Mouse (Mus musculus): Measurements from ENCODE around the gene Lrp1. TPM values are rescaled to one million over a fixed set of nuclear protein-coding genes. Genes with fewer than 3 reads are reported as not detected.

Gene Lrp1
- polyA plus RNA-seq, 1 experiment, result 387 TPM

DNA sequence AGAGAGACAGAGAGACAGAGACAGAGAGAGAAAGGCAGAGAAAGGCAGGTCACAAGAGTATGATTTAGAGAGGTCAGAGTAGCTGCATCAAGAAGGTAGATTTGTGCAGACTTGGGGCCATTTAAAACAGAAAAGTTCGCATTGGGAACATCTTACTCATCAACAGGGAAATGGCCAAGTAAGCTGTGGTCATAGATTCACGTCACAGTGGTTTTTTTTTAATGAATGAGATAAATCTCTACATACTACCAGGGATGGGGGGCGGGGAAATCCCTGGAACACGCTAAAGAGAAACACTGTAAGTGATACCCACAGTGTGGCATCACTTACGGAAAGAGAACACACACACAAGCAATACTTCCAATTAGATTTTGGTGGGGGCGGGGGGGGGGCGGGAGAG is 13.9 kb downstream of the Lrp1 start:
- no peak overlapping the region for H3K4me3 ChIP-seq (ENCODE audit: insufficient read depth, low read length)
- peak overlapping the region; percentile 72 for H3K27ac ChIP-seq (ENCODE audit: insufficient read depth, low read length)
- peaks cover 29% of the 10 kb centered on the region for H3K4me1 ChIP-seq (ENCODE audit: control insufficient read depth, insufficient read depth, low read length)
- TF ChIP-seq POLR2A (IDR thresholded peaks at IDR 0.05; ENCODE audit: low read depth, low read length) (no peak), CTCF (IDR thresholded peaks at IDR 0.05; ENCODE audit: borderline replicate concordance, insufficient read depth, low read length) (no peak)

DNA sequence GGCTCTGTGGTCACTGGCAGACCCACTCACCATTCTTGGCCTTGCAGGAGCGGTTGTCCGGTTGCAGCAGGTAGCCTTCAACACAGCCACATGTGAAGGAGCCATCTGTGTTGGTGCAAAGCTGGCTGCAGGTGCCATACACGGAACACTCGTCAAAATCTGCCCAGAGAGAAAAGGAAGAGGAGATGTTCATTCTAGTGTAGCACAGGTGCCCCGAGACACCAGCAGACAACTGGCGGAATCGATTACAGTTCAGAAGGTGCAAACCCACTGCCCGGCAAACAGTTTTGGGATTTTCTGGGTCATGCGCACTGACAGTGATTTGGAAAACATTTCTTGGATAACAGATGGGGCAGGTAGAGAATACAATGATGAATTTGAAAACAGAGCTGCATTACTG is 15.2 kb downstream of the Lrp1 start:
- Histone ChIP-seq H3K4me3 (ENCODE audit: insufficient read depth, low read length) (no peak overlapping the region), H3K4me1 (ENCODE audit: control insufficient read depth, insufficient read depth, low read length) (peaks cover 32% of the 10 kb centered on the region), H3K27ac (ENCODE audit: insufficient read depth, low read length) (no peak overlapping the region)
- TF ChIP-seq POLR2A (IDR thresholded peaks at IDR 0.05; ENCODE audit: low read depth, low read length) (no peak), CTCF (IDR thresholded peaks at IDR 0.05; ENCODE audit: borderline replicate concordance, insufficient read depth, low read length) (no peak)

DNA sequence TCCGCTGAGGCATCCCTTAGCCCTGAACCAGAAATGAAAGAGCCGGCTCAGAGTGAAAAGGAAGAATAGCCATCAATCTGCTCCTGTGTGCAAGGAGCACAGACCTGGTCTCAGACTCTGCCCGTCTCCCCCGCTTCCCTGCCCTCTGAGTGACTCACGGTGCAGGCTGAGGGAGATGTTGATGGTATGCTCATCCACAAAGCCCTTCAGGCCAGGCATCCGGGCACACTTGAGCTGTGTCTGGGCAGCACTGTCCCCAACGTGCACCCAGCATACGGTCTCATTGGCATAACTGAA is 15.7 kb downstream of the Lrp1 start:
- no peak for TF ChIP-seq POLR2A (IDR thresholded peaks at IDR 0.05; ENCODE audit: low read depth, low read length)
- TF ChIP-seq CTCF (IDR thresholded peaks at IDR 0.05; ENCODE audit: borderline replicate concordance, insufficient read depth, low read length), result no peak; the same call in 1 of the 2 replicates
- peaks cover 36% of the 10 kb centered on the region for H3K4me1 ChIP-seq (ENCODE audit: control insufficient read depth, insufficient read depth, low read length)
- no peak overlapping the region for H3K4me3 ChIP-seq (ENCODE audit: insufficient read depth, low read length)
- no peak overlapping the region for H3K27ac ChIP-seq (ENCODE audit: insufficient read depth, low read length)

DNA sequence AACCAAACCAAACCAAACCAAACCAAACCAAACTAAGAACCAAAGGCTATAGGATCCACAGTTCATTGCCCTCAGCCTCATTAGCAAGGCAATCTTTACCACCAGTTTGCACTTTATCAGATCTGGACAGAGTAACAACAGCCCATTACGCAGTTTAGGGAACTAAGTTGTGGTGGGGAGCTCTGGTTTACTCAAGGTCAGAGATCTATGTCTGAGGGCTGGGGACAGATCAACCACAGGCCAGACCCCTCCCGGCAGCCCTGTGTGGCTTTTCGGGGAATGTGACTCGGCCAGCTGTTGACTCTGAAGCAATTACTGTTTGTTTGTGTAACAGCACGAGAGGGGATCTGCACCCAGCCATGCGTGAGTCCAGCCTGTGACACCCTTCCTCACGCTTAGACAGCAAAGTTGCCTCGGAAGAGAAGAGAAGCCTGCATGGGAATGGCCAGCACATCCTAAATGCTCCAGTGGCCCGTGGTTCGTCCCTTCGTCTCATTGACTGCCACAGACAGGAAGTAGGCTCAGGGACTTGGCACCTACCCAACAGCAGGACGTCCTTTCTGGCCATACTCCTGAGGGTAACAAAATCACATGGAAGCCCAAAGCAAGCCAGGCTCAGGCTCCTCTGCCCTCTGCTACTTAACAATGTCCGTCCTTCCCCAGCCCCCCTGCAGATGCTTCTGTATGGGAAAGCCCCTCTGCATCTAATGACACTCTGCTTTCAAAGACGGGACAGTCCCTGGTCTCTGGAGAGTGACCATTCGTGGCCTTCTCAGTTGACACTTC is 16.3 kb downstream of the Lrp1 start:
- Histone ChIP-seq H3K4me1 (ENCODE audit: control insufficient read depth, insufficient read depth, low read length) (peaks cover 36% of the 10 kb centered on the region), H3K4me3 (ENCODE audit: insufficient read depth, low read length) (no peak overlapping the region), H3K27ac (ENCODE audit: insufficient read depth, low read length) (no peak overlapping the region)
- TF ChIP-seq CTCF (IDR thresholded peaks at IDR 0.05; ENCODE audit: borderline replicate concordance, insufficient read depth, low read length) (no peak), POLR2A (IDR thresholded peaks at IDR 0.05; ENCODE audit: low read depth, low read length) (no peak)

DNA sequence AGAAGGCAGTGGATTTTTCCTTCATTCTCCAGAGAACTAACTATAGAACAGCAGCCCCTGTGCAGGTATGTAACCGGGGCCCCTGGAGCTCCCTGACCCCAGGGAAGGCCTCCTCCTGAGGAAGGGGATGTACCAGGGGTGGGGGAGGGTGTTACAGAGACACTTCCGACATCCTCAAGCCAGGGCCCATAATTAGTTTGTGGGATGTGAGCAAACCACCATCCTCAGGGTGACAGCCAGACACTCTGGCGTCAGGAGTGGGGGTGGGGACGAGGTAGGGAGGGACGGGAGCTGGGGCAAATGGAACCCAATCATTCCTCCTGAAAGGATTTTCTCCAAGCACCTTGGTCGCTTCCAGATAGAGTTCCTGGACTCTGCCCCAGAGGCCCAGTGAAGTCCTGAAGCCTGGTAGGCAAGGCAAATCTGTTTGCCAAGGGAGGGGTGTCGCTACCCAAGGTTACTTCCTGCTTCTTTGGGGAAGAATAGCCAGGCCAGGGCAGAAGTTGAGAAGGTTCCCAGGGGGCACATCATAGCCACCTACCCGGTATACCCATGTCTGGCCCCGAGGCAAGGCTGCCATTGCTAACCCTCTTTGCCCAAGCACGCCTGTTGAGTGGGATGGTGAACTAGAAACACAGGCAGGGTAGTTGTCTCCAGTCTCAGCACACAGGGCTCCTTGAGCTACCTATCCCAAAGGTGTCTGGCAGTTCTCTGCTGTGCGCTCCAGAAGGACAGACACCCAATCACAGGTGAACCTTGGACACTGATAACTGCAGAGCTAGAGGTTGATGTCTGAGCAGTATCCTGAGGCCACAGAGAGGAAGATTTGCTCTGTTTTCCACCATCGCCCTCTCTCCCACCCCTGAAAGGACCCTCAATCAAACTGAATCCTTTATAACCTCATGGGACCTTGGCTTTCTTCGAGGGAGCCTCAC is 17.2 kb downstream of the Lrp1 start:
- Histone ChIP-seq H3K27ac (ENCODE audit: insufficient read depth, low read length) (0 out of 2 replicates have a peak overlapping the region, but pooled peaks have one; percentile 3), H3K4me3 (ENCODE audit: insufficient read depth, low read length) (no peak overlapping the region), H3K4me1 (ENCODE audit: control insufficient read depth, insufficient read depth, low read length) (peaks cover 34% of the 10 kb centered on the region)
- TF ChIP-seq POLR2A (IDR thresholded peaks at IDR 0.05; ENCODE audit: low read depth, low read length) (no peak), CTCF (IDR thresholded peaks at IDR 0.05; ENCODE audit: borderline replicate concordance, insufficient read depth, low read length) (no peak)

DNA sequence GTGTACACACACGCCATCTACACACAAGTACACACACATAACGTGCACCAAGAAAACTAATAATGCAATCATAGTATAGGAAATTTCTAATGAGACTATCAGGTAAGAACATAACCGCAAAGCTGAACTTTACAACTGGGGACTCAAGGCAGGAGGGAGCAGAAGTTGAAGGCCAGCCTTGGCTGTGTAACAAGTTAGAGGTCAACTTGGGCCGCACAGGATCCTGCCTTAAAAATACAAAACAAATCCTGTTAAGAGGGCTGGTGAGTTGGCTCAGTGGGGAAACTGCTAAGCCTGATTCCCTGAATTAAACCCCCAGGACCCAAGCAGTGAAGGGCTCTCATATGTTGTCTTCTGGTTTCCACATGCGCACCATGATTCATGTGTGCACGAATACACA is 18.8 kb downstream of the Lrp1 start:
- H3K4me3 ChIP-seq (ENCODE audit: insufficient read depth, low read length), result no peak overlapping the region
- H3K4me1 ChIP-seq (ENCODE audit: control insufficient read depth, insufficient read depth, low read length), result peaks cover 42% of the 10 kb centered on the region
- no peak overlapping the region for H3K27ac ChIP-seq (ENCODE audit: insufficient read depth, low read length)
- no peak for TF ChIP-seq POLR2A (IDR thresholded peaks at IDR 0.05; ENCODE audit: low read depth, low read length)
- no peak for TF ChIP-seq CTCF (IDR thresholded peaks at IDR 0.05; ENCODE audit: borderline replicate concordance, insufficient read depth, low read length)

DNA sequence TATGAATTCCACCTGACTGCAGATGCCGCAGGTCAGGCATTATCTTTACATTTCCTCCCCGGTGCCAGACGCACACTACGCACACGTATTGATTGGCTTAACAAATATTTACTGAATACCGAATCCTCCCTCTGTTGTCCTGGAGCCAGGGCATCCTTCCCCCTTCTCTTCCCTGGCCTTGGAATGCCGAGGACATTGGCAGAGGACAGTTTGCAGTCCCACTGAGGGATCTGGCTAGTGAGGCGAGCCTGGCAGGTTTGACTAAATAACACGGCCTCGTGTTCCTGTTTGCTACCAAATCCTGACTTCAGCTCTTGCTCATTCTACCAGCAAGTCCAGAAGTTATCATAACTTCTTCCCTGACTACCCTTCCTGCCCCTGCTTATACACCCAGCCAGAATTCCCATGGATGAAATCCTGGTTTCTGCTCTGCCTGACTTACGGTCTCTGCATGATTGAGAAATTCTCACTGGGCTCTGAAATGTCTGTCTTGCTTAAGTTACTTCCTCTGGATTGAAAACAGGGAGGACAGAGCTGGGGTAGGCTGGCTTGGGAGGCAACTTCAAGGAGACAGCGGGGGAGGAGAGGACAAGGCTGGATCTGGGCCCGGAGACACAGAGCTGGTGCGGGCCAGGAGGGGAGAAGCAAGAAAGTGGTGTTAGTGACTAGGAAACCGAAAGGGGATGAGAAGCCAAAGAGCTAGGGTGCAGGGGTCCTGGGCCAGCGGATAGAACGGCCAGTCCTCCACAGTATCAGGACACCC is 21.0 kb downstream of the Lrp1 start:
- TF ChIP-seq POLR2A (IDR thresholded peaks at IDR 0.05; ENCODE audit: low read depth, low read length) (0 out of 2 replicates have a peak, but pooled peaks have one; percentile 25), CTCF (IDR thresholded peaks at IDR 0.05; ENCODE audit: borderline replicate concordance, insufficient read depth, low read length) (no peak)
- Histone ChIP-seq H3K4me1 (ENCODE audit: control insufficient read depth, insufficient read depth, low read length) (peaks cover 46% of the 10 kb centered on the region), H3K4me3 (ENCODE audit: insufficient read depth, low read length) (no peak overlapping the region), H3K27ac (ENCODE audit: insufficient read depth, low read length) (peak overlapping the region; percentile 70)

DNA sequence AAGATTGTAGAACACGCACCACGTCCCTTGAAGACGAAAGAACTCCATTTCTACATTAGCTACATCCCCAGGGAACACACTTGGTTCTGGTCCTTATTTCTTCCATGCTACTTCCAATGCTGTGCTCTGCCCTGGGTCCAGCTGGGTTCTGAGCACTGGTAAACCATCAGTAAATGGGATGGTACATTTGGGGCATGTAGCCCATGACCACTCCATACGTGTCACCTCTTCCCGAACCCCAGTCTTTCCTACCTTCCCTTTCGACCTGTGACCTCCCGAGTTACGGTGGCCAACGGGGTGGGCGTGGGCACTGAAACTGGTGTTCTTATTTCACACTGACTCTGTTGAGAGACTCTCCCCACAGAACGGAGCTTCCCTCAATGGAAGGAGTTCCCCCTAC is 21.7 kb downstream of the Lrp1 start:
- peaks cover 40% of the 10 kb centered on the region for H3K4me1 ChIP-seq (ENCODE audit: control insufficient read depth, insufficient read depth, low read length)
- H3K27ac ChIP-seq (ENCODE audit: insufficient read depth, low read length), result peak overlapping the region; percentile 70
- no peak overlapping the region for H3K4me3 ChIP-seq (ENCODE audit: insufficient read depth, low read length)
- TF ChIP-seq CTCF (IDR thresholded peaks at IDR 0.05; ENCODE audit: borderline replicate concordance, insufficient read depth, low read length), result no peak
- TF ChIP-seq POLR2A (IDR thresholded peaks at IDR 0.05; ENCODE audit: low read depth, low read length), result no peak

DNA sequence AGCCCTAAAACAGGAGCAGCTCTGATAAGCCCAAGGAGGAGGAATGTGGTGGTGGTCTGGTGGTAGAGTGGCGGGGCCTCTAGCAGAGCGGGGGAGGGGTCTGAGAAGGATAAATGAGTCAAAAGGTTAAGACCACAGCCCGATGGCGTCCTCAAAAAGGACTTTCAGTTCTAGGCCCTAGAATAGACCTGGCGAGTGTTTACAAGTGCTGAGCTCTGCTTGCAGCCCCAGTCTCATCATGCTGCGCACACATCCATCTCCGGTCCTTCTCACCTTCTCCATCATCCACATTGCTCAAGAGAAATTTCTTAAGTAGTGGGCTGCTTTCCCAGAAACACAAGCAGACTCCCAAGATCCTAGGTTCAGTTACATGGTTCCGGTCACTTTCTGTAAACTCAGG is 22.3 kb downstream of the Lrp1 start:
- peak overlapping the region; percentile 85 for H3K27ac ChIP-seq (ENCODE audit: insufficient read depth, low read length)
- TF ChIP-seq POLR2A (IDR thresholded peaks at IDR 0.05; ENCODE audit: low read depth, low read length) (no peak), CTCF (IDR thresholded peaks at IDR 0.05; ENCODE audit: borderline replicate concordance, insufficient read depth, low read length) (no peak)
- H3K4me1 ChIP-seq (ENCODE audit: control insufficient read depth, insufficient read depth, low read length), result peaks cover 40% of the 10 kb centered on the region
- H3K4me3 ChIP-seq (ENCODE audit: insufficient read depth, low read length), result no peak overlapping the region

All from embryonic fibroblast, embryonic 13.5 days (primary cell).